Mouse (Mus musculus): ENCODE results near the gene Col6a4. TPM values are rescaled to one million over a fixed set of nuclear protein-coding genes. Genes with fewer than 3 reads are reported as not detected.

Col6a4 gene
- polyA plus RNA-seq, 1 experiment from 2014 or later, result 0.25 TPM

DNA sequence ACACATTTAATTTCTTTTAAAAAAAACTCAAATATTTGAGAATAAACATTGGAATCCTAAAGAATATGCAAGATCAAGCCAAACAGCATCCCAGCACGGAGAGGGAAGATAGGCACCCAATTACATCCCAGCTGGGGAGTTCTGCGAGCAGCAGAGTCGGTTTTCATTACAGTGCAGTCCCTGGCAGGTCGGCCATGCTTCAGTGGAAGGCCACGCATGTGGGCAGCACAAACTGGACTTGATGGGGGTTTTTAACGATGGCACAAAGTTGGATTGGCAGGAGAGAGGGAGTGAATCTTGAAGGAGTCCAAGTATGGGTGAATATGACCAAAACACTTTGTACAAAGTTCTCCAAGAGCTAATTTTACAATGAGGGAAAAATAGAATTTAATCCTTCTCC lies 106.5 kb downstream of the Col6a4 start:
- Histone ChIP-seq H3K4me2 (no peak overlapping the region), H3K27me3 (no peaks in the 10 kb centered on the region; the same call in 1 of the 2 replicates), H3K36me3 (no peaks in the 10 kb centered on the region), H3K27ac (no peak overlapping the region), H3K9me3 (no peaks in the 10 kb centered on the region), H3K4me1 (replicated peaks) (no peaks in the 10 kb centered on the region), H3K4me3 (replicated peaks) (no peak overlapping the region), H3K9ac (replicated peaks) (no peak overlapping the region)
- ATAC-seq (ENCODE audit: insufficient number of reproducible peaks, insufficient read depth, low FRiP score, low TSS enrichment, low read depth), result no peak
- 70% methylated on average over 6 of the region's 6 CpGs for WGBS

DNA sequence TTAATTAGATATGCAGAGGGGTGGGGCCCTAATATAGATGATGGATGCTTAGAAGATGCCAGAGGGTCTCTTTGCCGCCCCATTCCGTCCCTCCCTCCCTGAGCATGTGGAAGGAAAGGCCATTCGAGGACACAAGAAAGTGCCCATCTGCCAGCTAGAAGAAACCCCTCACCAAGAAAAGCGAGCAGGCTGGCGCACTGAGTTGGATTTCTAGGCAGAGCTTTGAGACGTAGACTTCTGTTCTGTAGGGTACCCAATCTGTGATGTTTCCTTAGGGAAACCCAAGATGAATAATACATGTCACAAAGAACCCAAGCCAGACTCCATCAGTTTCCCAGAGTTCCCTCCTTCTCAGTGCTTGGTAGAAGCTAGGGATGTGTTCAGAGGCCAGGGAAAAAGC lies 107.1 kb downstream of the Col6a4 start:
- no peak overlapping the region for H3K4me2 ChIP-seq
- 89% methylated on average over 6 of the region's 6 CpGs for WGBS
- no peaks in the 10 kb centered on the region for H3K9me3 ChIP-seq
- no peaks in the 10 kb centered on the region for H3K4me1 ChIP-seq (replicated peaks)
- no peaks in the 10 kb centered on the region; the same call in 1 of the 2 replicates for H3K27me3 ChIP-seq
- no peak for ATAC-seq (ENCODE audit: insufficient number of reproducible peaks, insufficient read depth, low FRiP score, low TSS enrichment, low read depth)
- H3K27ac ChIP-seq, result no peak overlapping the region
- no peaks in the 10 kb centered on the region for H3K36me3 ChIP-seq
- no peak overlapping the region for H3K4me3 ChIP-seq (replicated peaks)
- no peak overlapping the region for H3K9ac ChIP-seq (replicated peaks)

DNA sequence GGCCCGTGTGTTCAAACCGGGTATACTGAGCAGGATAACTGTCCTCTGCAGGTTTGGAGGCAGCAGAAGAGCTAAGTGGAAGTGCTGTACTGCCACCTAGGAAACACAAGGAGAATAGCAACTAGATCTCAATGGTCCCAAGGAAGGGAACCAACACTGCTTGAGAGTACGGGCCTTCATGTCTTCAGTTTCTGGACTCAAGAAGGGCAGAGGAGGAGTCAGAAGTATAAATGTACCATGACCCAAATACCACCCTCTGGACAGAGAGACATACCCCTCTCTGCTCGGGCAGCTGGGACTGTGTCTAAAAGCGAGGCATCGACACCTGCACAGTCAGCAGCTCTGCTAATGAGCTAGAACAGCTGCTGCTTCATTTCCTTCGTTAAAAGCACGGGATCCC lies 108.5 kb downstream of the Col6a4 start:
- ATAC-seq (ENCODE audit: insufficient number of reproducible peaks, insufficient read depth, low FRiP score, low TSS enrichment, low read depth), result no peak
- Histone ChIP-seq H3K4me2 (no peak overlapping the region), H3K4me1 (replicated peaks) (no peaks in the 10 kb centered on the region), H3K9ac (replicated peaks) (no peak overlapping the region), H3K36me3 (no peaks in the 10 kb centered on the region), H3K9me3 (no peaks in the 10 kb centered on the region), H3K27me3 (peaks cover 4% of the 10 kb centered on the region; the same call in 1 of the 2 replicates), H3K27ac (no peak overlapping the region), H3K4me3 (replicated peaks) (no peak overlapping the region)
- 67% methylated on average over 8 of the region's 8 CpGs for WGBS

DNA sequence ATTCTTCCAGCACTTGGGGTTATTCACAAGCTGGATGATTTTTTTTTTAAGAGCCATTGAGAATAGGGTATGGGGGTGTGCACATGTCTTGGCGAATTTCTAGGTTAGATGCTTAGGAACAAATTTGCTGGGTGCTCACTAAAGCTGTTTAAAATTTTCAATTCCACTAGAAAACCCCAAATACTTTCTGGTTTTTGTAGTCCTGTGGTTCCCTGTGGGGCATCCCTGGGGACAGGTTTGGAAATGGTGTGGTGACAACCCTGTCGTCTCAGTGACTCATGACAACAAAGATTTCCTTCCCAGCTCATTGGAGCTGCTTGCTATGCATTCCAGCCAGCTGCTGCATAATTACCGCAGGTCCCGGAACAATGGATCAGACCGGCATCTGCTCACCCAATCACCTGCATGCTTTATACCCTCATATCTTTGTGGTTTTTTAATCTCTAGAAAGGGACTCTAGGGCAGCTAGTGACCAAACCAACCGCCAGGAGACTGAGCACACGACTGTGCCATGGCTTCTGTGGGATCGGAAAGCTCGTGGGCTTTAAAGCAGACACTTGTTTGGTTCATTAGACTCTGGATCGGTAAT lies 111.6 kb downstream of the Col6a4 start:
- Histone ChIP-seq H3K9ac (replicated peaks) (no peak overlapping the region), H3K4me2 (no peak overlapping the region), H3K4me3 (replicated peaks) (no peak overlapping the region), H3K9me3 (no peaks in the 10 kb centered on the region), H3K4me1 (replicated peaks) (peaks cover 9% of the 10 kb centered on the region; the same call in 1 of the 2 replicates), H3K27ac (no peak overlapping the region), H3K27me3 (peaks cover 4% of the 10 kb centered on the region; the same call in 1 of the 2 replicates), H3K36me3 (no peaks in the 10 kb centered on the region)
- ATAC-seq (ENCODE audit: insufficient number of reproducible peaks, insufficient read depth, low FRiP score, low TSS enrichment, low read depth), result no peak
- WGBS, result 45% methylated on average over 10 of the region's 10 CpGs

DNA sequence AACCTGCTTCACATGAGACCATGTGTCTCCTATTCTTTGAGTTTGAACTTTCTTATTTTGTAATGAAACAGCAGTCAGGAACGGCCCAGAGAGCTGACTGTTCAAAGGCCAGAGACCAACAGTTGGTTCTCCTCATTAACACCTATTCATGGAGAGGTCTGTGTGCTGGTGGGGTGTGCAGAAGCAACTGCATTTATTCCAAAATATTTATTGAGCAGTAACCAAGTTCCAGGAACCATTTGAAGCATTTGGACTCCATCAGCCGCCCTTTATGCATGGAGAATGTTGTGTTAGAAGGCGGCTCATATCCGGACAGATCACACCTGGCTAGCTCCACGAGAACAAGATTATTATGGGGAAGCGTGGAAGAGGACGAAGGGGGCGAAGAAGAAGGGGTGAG lies 118.1 kb downstream of the Col6a4 start:
- Histone ChIP-seq H3K4me3 (replicated peaks) (no peak overlapping the region), H3K9ac (replicated peaks) (no peak overlapping the region), H3K27ac (no peak overlapping the region), H3K36me3 (no peaks in the 10 kb centered on the region), H3K4me1 (replicated peaks) (peaks cover 9% of the 10 kb centered on the region; the same call in 1 of the 2 replicates), H3K27me3 (peaks cover 26% of the 10 kb centered on the region), H3K4me2 (no peak overlapping the region), H3K9me3 (0 out of 2 replicates have a peak, but pooled peaks cover 4% of the 10 kb centered on the region)
- 83% methylated on average over 8 of the region's 8 CpGs for WGBS
- ATAC-seq (ENCODE audit: insufficient number of reproducible peaks, insufficient read depth, low FRiP score, low TSS enrichment, low read depth), result no peak

- no peak overlapping the region for H3K9ac ChIP-seq (replicated peaks)
- H3K27ac ChIP-seq, result no peak overlapping the region
- H3K27me3 ChIP-seq, result peaks cover 26% of the 10 kb centered on the region
- 11% methylated on average over 13 of the region's 13 CpGs for WGBS
- H3K9me3 ChIP-seq, result 0 out of 2 replicates have a peak, but pooled peaks cover 4% of the 10 kb centered on the region
- H3K4me1 ChIP-seq (replicated peaks), result peaks cover 9% of the 10 kb centered on the region; the same call in 1 of the 2 replicates
- no peaks in the 10 kb centered on the region for H3K36me3 ChIP-seq
- ATAC-seq (ENCODE audit: insufficient number of reproducible peaks, insufficient read depth, low FRiP score, low TSS enrichment, low read depth), result no peak
- H3K4me2 ChIP-seq, result no peak overlapping the region
- H3K4me3 ChIP-seq (replicated peaks), result no peak overlapping the region
Observed at GRCm38 (mm10) chr9:105976871-105977270, 119.7 kb downstream of the Col6a4 start.

GRCm38 (mm10) chr9:105976314-105976713 lies 120.3 kb downstream of the Col6a4 start:
- 51% methylated on average over 6 of the region's 6 CpGs for WGBS
- H3K27ac ChIP-seq, result no peak overlapping the region
- H3K4me3 ChIP-seq (replicated peaks), result no peak overlapping the region
- peaks cover 9% of the 10 kb centered on the region; the same call in 1 of the 2 replicates for H3K4me1 ChIP-seq (replicated peaks)
- 0 out of 2 replicates have a peak, but pooled peaks cover 4% of the 10 kb centered on the region for H3K9me3 ChIP-seq
- peaks cover 26% of the 10 kb centered on the region for H3K27me3 ChIP-seq
- ATAC-seq (ENCODE audit: insufficient number of reproducible peaks, insufficient read depth, low FRiP score, low TSS enrichment, low read depth), result no peak
- no peak overlapping the region for H3K4me2 ChIP-seq
- H3K9ac ChIP-seq (replicated peaks), result no peak overlapping the region
- no peaks in the 10 kb centered on the region for H3K36me3 ChIP-seq

- no peak overlapping the region for H3K9ac ChIP-seq (replicated peaks)
- H3K4me3 ChIP-seq (replicated peaks), result no peak overlapping the region
- H3K27me3 ChIP-seq, result peaks cover 26% of the 10 kb centered on the region
- whole genome bisulfite sequencing, result 84% methylated on average over 1 of the region's 1 CpGs
- no peaks in the 10 kb centered on the region for H3K4me1 ChIP-seq (replicated peaks)
- no peak overlapping the region for H3K4me2 ChIP-seq
- 0 out of 2 replicates have a peak, but pooled peaks cover 4% of the 10 kb centered on the region for H3K9me3 ChIP-seq
- H3K27ac ChIP-seq, result no peak overlapping the region
- H3K36me3 ChIP-seq, result no peaks in the 10 kb centered on the region
- no peak for ATAC-seq (ENCODE audit: insufficient number of reproducible peaks, insufficient read depth, low FRiP score, low TSS enrichment, low read depth)
Observed at GRCm38 (mm10) chr9:105973736-105974135, 122.8 kb downstream of the Col6a4 start.

- Histone ChIP-seq H3K27ac (no peak overlapping the region), H3K9ac (replicated peaks) (no peak overlapping the region), H3K4me1 (replicated peaks) (no peaks in the 10 kb centered on the region), H3K4me3 (replicated peaks) (no peak overlapping the region), H3K9me3 (0 out of 2 replicates have a peak, but pooled peaks cover 4% of the 10 kb centered on the region), H3K36me3 (no peaks in the 10 kb centered on the region), H3K27me3 (peaks cover 11% of the 10 kb centered on the region), H3K4me2 (no peak overlapping the region)
- 87% methylated on average over 3 of the region's 3 CpGs for WGBS
- ATAC-seq (ENCODE audit: insufficient number of reproducible peaks, insufficient read depth, low FRiP score, low TSS enrichment, low read depth), result no peak
Observed at GRCm38 (mm10) chr9:105972031-105972430, 124.6 kb downstream of the Col6a4 start.

DNA sequence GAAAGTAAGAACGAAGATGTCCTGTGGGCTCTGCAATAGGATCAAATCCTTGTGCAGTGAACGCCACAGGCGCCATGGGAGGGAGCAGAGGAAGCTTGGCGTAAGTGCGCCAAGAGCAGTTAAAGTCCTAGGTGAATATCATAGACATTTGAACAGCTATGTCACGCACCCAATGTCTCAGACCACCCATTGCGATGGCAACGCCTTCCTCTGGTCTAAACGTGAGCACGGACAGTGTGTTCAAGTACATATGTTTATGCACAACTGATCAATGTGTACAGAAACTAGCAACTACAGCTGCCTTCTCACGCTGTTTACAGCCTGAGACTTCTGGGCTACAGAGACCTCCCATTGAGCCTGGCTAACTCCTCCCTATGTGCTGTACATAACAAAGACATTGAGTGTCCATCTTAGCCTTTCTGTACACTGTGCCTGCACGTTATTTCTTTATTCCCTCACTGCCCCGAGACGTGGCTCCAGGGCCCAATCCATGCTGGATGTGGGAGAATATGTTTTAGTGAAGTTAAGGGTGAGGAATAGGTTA lies 125.2 kb downstream of the Col6a4 start:
- no peak for ATAC-seq (ENCODE audit: insufficient number of reproducible peaks, insufficient read depth, low FRiP score, low TSS enrichment, low read depth)
- H3K9me3 ChIP-seq, result 0 out of 2 replicates have a peak, but pooled peaks cover 4% of the 10 kb centered on the region
- WGBS, result 90% methylated on average over 14 of the region's 14 CpGs

GRCm38 (mm10) chr9:105970901-105971300 lies 125.7 kb downstream of the Col6a4 start:
- Histone ChIP-seq H3K27me3 (peaks cover 2% of the 10 kb centered on the region), H3K4me1 (replicated peaks) (no peaks in the 10 kb centered on the region), H3K4me2 (no peak overlapping the region), H3K9ac (replicated peaks) (no peak overlapping the region), H3K4me3 (replicated peaks) (no peak overlapping the region), H3K36me3 (no peaks in the 10 kb centered on the region), H3K9me3 (0 out of 2 replicates have a peak, but pooled peaks cover 4% of the 10 kb centered on the region), H3K27ac (no peak overlapping the region)
- ATAC-seq (ENCODE audit: insufficient number of reproducible peaks, insufficient read depth, low FRiP score, low TSS enrichment, low read depth), result no peak
- WGBS, result 86% methylated on average over 5 of the region's 5 CpGs

More for the DNA sequence above, 125.2 kb downstream of the Col6a4 start:
- no peak overlapping the region for H3K27ac ChIP-seq
- no peaks in the 10 kb centered on the region for H3K4me1 ChIP-seq (replicated peaks)
- H3K9ac ChIP-seq (replicated peaks), result no peak overlapping the region
- H3K27me3 ChIP-seq, result peaks cover 6% of the 10 kb centered on the region
- H3K4me3 ChIP-seq (replicated peaks), result no peak overlapping the region
- no peak overlapping the region for H3K4me2 ChIP-seq
- no peaks in the 10 kb centered on the region for H3K36me3 ChIP-seq

Measured in limb, embryonic 12.5 days (tissue).